Mouse (Mus musculus): Measurements from ENCODE around the gene Gm10912.
"Not testable (repeated sequence)": the region's sequence is repeated elsewhere in the genome, so short reads cannot be mapped to it uniquely, and the experiment has no call there.

Gm10912 gene

GRCm38 (mm10) chr2:104104800-104105199 lies 39.2 kb downstream of the Gm10912 start:
- in situ Hi-C loops (cut with MboI; ENCODE audit: low pct_unique_long_range_greater_than_20kb in 1 of 2, low sequenced_read_pairs in 2 of 2, unreplicated experiment in 1 of 2), result no loop called here

- in situ Hi-C loops (cut with MboI; ENCODE audit: low pct_unique_long_range_greater_than_20kb in 1 of 2, low sequenced_read_pairs in 2 of 2, unreplicated experiment in 1 of 2), result not testable (repeated sequence)
Observed at GRCm38 (mm10) chr2:104109021-104109420, 43.4 kb downstream of the Gm10912 start.

GRCm38 (mm10) chr2:104109528-104109927 lies 43.9 kb downstream of the Gm10912 start:
- in situ Hi-C loops (cut with MboI; ENCODE audit: low pct_unique_long_range_greater_than_20kb in 1 of 2, low sequenced_read_pairs in 2 of 2, unreplicated experiment in 1 of 2), result no loop called here

GRCm38 (mm10) chr2:104110031-104110430 lies 44.4 kb downstream of the Gm10912 start:
- in situ Hi-C loops (cut with MboI; ENCODE audit: low pct_unique_long_range_greater_than_20kb in 1 of 2, low sequenced_read_pairs in 2 of 2, unreplicated experiment in 1 of 2), result no loop called here

- in situ Hi-C loops (cut with MboI; ENCODE audit: low pct_unique_long_range_greater_than_20kb in 1 of 2, low sequenced_read_pairs in 2 of 2, unreplicated experiment in 1 of 2), result not testable (repeated sequence)
Observed at GRCm38 (mm10) chr2:104111170-104111797, 45.7 kb downstream of the Gm10912 start.

- in situ Hi-C loops (cut with MboI; ENCODE audit: low pct_unique_long_range_greater_than_20kb in 1 of 2, low sequenced_read_pairs in 2 of 2, unreplicated experiment in 1 of 2), result not testable (repeated sequence)
Observed at GRCm38 (mm10) chr2:104113563-104113962, 47.9 kb downstream of the Gm10912 start.

- in situ Hi-C loops (cut with MboI; ENCODE audit: low pct_unique_long_range_greater_than_20kb in 1 of 2, low sequenced_read_pairs in 2 of 2, unreplicated experiment in 1 of 2), result no loop called here
Observed at GRCm38 (mm10) chr2:104114898-104115297, 49.3 kb downstream of the Gm10912 start.
